Mouse (Mus musculus) hindbrain, embryonic 11.5 days (tissue): Measurements from ENCODE around the gene Spin2d. TPM values are rescaled to one million over a fixed set of nuclear protein-coding genes. Genes with fewer than 3 reads are reported as not detected.
"Not testable (repeated sequence)": the region's sequence is repeated elsewhere in the genome, so short reads cannot be mapped to it uniquely, and the experiment has no call there.

Experiments
- ATAC-seq: fragments of 200-750 bp; cut with Nextera tagmentation; 2 replicates; pipeline ENCODE4 v1.8.0; 2017; ENCODE audit warnings: mild to moderate bottlenecking, moderate TSS enrichment, moderate library complexity; ENCODE audit not compliant: low FRiP score
- DNase-seq: peaks from one replicate; pipeline ENCODE4 v3.0.0-alpha.2; 2015; ENCODE audit warnings: low spot score
- H3K27ac ChIP-seq: fragments of 300-500 bp; sonication (generic); 2 replicates; pipeline ENCODE4 v1.5.1; 2014; ENCODE audit warnings: mild to moderate bottlenecking, low read depth, low read length
- H3K27me3 ChIP-seq: fragments of 300-500 bp; sonication (generic); 2 replicates; pipeline ENCODE4 v1.6.1; 2014; ENCODE audit warnings: mild to moderate bottlenecking, low read length, moderate library complexity, mixed read lengths; ENCODE audit not compliant: control insufficient read depth, insufficient read depth
- H3K36me3 ChIP-seq: fragments of 300-500 bp; sonication (generic); 2 replicates; pipeline ENCODE4 v1.6.1; 2014; ENCODE audit warnings: mild to moderate bottlenecking, low read length, moderate library complexity, mixed read lengths; ENCODE audit not compliant: control insufficient read depth, insufficient read depth
- H3K4me1 ChIP-seq: fragments of 300-500 bp; sonication (generic); replicated peaks from 2 replicates; pipeline ENCODE4 v1.6.1; 2014; ENCODE audit warnings: low read length, mixed read lengths; ENCODE audit not compliant: control insufficient read depth, insufficient read depth
- H3K4me2 ChIP-seq: fragments of 300-500 bp; sonication (generic); replicated peaks from 2 replicates; pipeline ENCODE4 v1.6.1; 2014; ENCODE audit warnings: mild to moderate bottlenecking, low read depth, low read length
- H3K4me3 ChIP-seq: fragments of 300-500 bp; sonication (generic); 2 replicates; pipeline ENCODE4 v1.5.1; 2014; ENCODE audit warnings: low read depth, low read length
- H3K9ac ChIP-seq: fragments of 300-500 bp; sonication (generic); 2 replicates; pipeline ENCODE4 v1.6.1; 2014; ENCODE audit warnings: low read depth, low read length
- H3K9me3 ChIP-seq: fragments of 300-500 bp; sonication (generic); 2 replicates; pipeline ENCODE4 v1.6.1; 2016; ENCODE audit warnings: low read length; ENCODE audit not compliant: control insufficient read depth
- WGBS: fragments of 180-500 bp; shearing (Covaris S2); extraction: QIAGEN DNeasy Blood & Tissue Kit; methylation state at CpG from one replicate; pipeline ENCODE4 v1.1.7; 2014; 5-methylcytosine and 5-hydroxymethylcytosine counted together
- polyA plus RNA-seq: library from polyadenylated mRNA; unstranded; fragments of >200 nt; fragmentation: Nextera tagmentation; extraction: Ambion mirVana; gene quantifications from 2 replicates; pipeline ENCODE4 v1.2.1, GENCODE M21; 2014

Gene Spin2d
- polyA plus RNA-seq, result not detected in 2 replicates

- H3K4me3 ChIP-seq, H3K27ac ChIP-seq, H3K4me1 ChIP-seq, ATAC-seq, H3K9ac ChIP-seq, DNase-seq, H3K27me3 ChIP-seq, H3K9me3 ChIP-seq, H3K36me3 ChIP-seq, H3K4me2 ChIP-seq: not testable (repeated sequence)
- 89% methylated on average over 6 of the region's 15 CpGs for whole genome bisulfite sequencing
These were observed at the start of gene Spin2d for GRCm38 (mm10) chrX:73176889-73177288. Spin2d (minus strand) TSS chrX:73176989.

- no peaks in the 10 kb centered on the region for H3K36me3 ChIP-seq
- H3K4me1 ChIP-seq, result no peaks in the 10 kb centered on the region
- no peak for DNase-seq
- no peak overlapping the region for H3K9ac ChIP-seq
- no peak overlapping the region for H3K27ac ChIP-seq
- no peak for ATAC-seq
- H3K4me2 ChIP-seq, result no peak overlapping the region
- no peaks in the 10 kb centered on the region; the same call in 1 of the 2 replicates for H3K27me3 ChIP-seq
- WGBS, result 59% methylated on average over 1 of the region's 1 CpGs
- no peak overlapping the region for H3K4me3 ChIP-seq
- no peaks in the 10 kb centered on the region for H3K9me3 ChIP-seq
These were observed 48.6 kb upstream of the Spin2d start for GRCm38 (mm10) chrX:73225365-73225764.

GRCm38 (mm10) chrX:73213819-73214564 lies 37.2 kb upstream of the Spin2d start, which contains the start of gene Xlr4b:
Xlr4b (plus strand) TSS chrX:73214333.
- H3K4me1 ChIP-seq, result not testable (repeated sequence)
- 79% methylated on average over 12 of the region's 19 CpGs for WGBS

GRCm38 (mm10) chrX:73191934-73192333 lies 15.1 kb upstream of the Spin2d start, which contains the start of gene Xlr3b:
Xlr3b (plus strand) TSS chrX:73192207.
- DNase-seq, H3K4me2 ChIP-seq, ATAC-seq, H3K9me3 ChIP-seq, H3K4me3 ChIP-seq, H3K4me1 ChIP-seq, H3K27me3 ChIP-seq, H3K36me3 ChIP-seq, H3K9ac ChIP-seq, H3K27ac ChIP-seq: not testable (repeated sequence)
- WGBS, result 77% methylated on average over 9 of the region's 12 CpGs

More at GRCm38 (mm10) chrX:73213819-73214564, 37.2 kb upstream of the Spin2d start, which contains the start of gene Xlr4b:
- not testable (repeated sequence) for H3K9me3 ChIP-seq, DNase-seq, ATAC-seq, H3K27me3 ChIP-seq, H3K9ac ChIP-seq, H3K4me3 ChIP-seq, H3K36me3 ChIP-seq, H3K27ac ChIP-seq, H3K4me2 ChIP-seq

- not testable (repeated sequence) for H3K36me3 ChIP-seq, H3K27ac ChIP-seq, H3K4me3 ChIP-seq, H3K9ac ChIP-seq, H3K27me3 ChIP-seq, H3K4me1 ChIP-seq, H3K9me3 ChIP-seq, H3K4me2 ChIP-seq, DNase-seq, ATAC-seq
- WGBS, result no CpG with 5 or more reads among the region's 7 CpGs
These were observed 27.4 kb downstream of the Spin2d start, which contains the start of gene DXBay18 for GRCm38 (mm10) chrX:73149350-73149749. DXBay18 (minus strand) TSS chrX:73149450.

- ATAC-seq, H3K27me3 ChIP-seq, H3K4me2 ChIP-seq, H3K9me3 ChIP-seq, H3K4me3 ChIP-seq, DNase-seq, H3K4me1 ChIP-seq, H3K36me3 ChIP-seq, H3K9ac ChIP-seq, H3K27ac ChIP-seq: not testable (repeated sequence)
- no CpG with 5 or more reads among the region's 20 CpGs for WGBS
These were observed 28.3 kb downstream of the Spin2d start, which contains the start of gene Xlr5b for GRCm38 (mm10) chrX:73148496-73148895. Xlr5b (plus strand) TSS chrX:73148796.

GRCm38 (mm10) chrX:73143218-73143618 lies 33.6 kb downstream of the Spin2d start:
- H3K4me2 ChIP-seq, H3K27ac ChIP-seq, H3K36me3 ChIP-seq, DNase-seq, H3K4me3 ChIP-seq, H3K4me1 ChIP-seq, H3K27me3 ChIP-seq, H3K9ac ChIP-seq, H3K9me3 ChIP-seq, ATAC-seq: not testable (repeated sequence)
- no CpG with 5 or more reads among the region's 7 CpGs for WGBS
